Mouse (Mus musculus): ENCODE measurements around the gene Rps7.
A peak's percentile ranks its signal among the peaks of the same experiment; 100 is the strongest.

The Rps7 gene

DNA sequence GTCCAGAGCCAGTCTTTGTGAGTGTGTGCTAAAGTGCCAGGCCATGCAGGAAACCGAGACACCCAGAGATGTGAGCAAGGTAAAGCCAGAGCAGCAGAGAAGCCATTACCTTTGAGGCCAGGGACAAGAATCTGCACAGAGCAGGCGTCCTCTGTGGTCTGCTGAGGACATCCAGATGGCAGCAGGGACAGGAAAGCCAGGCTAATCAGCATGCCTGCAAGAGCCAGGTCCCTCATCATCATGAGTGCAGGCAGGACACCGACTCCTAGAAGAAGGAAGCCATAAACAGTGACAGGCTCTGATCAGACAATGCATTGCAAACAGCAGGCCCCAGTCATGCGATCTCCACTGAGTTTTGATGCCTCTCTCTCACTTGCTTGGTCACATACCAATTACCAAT is 18.5 kb downstream of the Rps7 start:
- DNase-seq (ENCODE audit: low spot score in 2 of 2) = no peak

DNA sequence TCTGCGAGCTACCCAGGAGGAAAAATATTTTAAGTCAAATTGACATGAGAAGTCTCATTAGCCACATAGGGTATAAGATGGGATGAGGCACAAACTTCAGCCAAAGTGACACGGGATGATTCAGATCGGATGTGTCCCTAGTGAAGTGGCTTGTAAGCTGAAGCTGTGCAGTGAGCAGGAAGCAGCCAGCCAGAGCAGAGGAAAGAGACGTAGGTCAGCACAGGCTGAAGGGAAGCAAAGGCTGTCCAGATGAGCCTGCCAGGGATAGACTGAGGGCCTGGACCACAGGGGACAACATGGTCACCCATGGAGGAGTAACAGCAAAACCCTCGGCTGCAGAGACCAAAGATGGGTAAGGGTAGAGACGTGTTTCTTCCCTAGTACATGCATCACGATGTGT is 21.4 kb downstream of the Rps7 start:
- DNase-seq (ENCODE audit: low spot score in 2 of 2) = no peak

- DNase-seq (ENCODE audit: low spot score in 2 of 2) = no peak
Observed at GRCm38 (mm10) chr12:28612391-28612790, 23.4 kb downstream of the Rps7 start.

DNA sequence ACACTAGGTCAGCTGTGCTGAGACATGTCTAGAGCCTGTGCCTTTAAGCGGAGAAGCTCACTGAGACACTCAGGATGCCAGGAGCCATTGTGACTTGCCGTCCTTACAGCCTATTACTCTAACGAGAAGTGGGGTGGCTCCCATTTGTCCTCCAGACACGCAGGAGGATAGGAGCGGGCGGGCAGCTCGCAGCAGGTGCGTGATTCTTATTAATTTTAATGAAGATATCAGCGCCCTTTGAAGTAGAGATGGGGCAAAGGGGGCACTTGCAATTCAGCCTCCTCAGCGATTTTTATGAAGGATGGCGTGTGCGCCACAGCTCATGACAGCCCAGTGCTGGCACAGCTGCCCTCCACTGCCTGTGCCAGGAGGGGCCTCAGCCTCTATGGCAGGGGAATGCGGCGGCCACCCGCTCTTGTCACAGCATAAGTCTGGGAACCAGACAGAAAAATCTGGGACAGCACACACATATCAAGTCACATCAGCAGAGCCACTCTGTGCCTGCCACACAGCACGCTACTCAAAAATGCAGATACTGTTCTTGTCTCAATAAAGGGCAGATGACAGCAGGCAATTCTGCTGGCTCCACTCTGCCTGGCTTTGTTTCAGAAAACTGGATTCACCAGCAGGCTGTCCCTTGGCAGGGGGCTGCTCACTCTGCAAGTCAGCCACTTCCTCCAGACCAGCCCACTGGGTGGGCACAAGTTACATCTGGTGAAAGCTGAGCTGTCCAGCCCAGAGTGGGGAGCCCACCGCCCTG is 28.0 kb downstream of the Rps7 start:
- peak; percentile 41 to 69 for DNase-seq (ENCODE audit: low spot score in 2 of 2)

DNA sequence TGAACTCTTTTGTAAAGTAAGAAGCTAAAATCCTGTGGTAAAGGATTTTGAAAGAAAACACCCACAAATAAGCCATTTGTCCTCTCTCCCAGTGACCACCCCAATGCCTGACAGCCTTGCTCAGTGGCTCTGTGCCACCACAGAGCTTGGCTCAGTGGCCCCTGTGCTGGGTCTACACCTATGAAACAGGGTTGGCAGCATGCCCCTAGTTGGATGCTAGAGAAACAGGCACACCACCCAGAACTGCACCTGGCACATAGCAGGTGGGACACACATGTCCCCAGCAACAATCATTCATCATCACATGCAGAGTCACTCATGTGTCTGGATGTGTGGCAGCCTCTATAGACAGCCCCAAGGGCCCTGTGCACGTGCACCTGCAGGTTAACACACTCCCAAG is 32.3 kb downstream of the Rps7 start:
- peak in 1 of 2 experiments; percentile 50 for DNase-seq (ENCODE audit: low spot score in 2 of 2)

- DNase-seq (ENCODE audit: low spot score in 2 of 2) = peak in 1 of 2 experiments; percentile 74
Observed at GRCm38 (mm10) chr12:28602259-28602658, 33.5 kb downstream of the Rps7 start.

DNA sequence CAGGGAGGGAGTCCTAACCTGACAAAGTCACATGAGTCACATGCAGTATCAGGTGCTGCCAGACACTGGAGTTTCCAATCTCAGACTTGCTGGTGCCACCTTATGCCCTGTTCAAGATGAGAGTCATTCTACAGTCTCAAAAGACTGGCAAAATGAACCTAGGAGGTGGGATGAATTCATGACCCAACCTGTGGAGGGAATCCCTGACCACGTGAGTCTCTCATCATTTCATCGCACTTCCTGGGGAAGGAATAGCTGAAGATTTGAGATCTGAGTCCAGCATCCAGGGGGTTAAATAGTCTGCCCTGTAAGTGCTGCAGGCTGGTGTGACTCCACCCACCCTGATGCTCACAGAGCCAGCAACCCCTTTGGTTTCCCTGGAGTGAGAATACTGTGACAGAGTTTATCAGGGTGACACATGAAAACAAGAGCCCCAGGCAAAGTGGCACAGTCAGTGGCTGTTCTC is 37.2 kb downstream of the Rps7 start:
- DNase-seq (ENCODE audit: low spot score in 2 of 2) = no peak

GRCm38 (mm10) chr12:28598110-28598509 is 37.6 kb downstream of the Rps7 start:
- DNase-seq (ENCODE audit: low spot score in 2 of 2) = no peak

DNA sequence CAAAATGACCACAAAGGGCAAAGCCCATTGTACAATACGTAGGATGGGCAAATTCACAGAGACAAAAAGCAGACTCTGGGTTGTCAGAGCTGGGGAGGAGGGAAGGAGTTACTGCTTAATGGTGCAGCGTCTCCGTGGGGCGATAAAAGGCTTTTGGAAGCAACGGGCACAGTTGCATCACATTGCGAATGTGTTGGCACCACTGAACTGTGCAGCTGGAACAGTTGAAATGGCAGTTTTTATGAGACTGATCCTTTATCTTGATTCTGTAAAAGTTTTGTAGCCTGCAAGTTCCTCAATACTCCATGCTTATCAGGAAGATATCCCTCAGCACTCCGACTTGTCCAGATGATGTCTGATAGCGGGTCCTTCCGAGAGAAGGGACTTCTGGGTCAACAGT is 38.1 kb downstream of the Rps7 start:
- no peak for DNase-seq (ENCODE audit: low spot score in 2 of 2)

DNA sequence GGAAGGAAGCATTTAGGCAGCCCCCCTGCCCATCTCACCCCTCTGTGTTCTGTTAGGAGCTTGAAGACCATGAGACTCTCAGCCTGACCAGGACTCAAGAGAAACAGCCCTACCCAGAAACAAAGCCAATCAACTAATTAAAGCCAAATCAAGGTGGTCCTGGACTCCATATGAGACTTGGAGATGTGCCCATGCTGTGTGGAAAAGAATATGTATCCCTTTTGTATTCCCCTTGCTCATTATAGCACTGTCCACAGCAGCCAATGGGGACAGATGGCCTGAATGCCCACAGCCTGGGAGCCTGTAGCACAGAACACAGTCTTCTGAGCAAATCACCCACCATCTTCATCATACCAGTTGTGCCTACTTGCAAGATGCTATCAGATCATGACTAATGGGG is 38.9 kb downstream of the Rps7 start:
- no peak for DNase-seq (ENCODE audit: low spot score in 2 of 2)

GRCm38 (mm10) chr12:28590428-28590827 is 45.3 kb downstream of the Rps7 start:
- DNase-seq (ENCODE audit: low spot score in 2 of 2) = no peak

GRCm38 (mm10) chr12:28589090-28589868 is 46.5 kb downstream of the Rps7 start:
- DNase-seq (ENCODE audit: low spot score in 2 of 2) = peak; percentile 70 to 90

GRCm38 (mm10) chr12:28587949-28588348 is 47.8 kb downstream of the Rps7 start:
- no peak for DNase-seq (ENCODE audit: low spot score in 2 of 2)

- DNase-seq (ENCODE audit: low spot score in 2 of 2) = no peak
Observed at GRCm38 (mm10) chr12:28584036-28584435, 51.7 kb downstream of the Rps7 start.

- DNase-seq (ENCODE audit: low spot score in 2 of 2) = no peak
Observed at GRCm38 (mm10) chr12:28582423-28582822, 53.3 kb downstream of the Rps7 start, which contains the start of gene Allc. Allc (minus strand) TSS chr12:28582523.
